Mouse (Mus musculus) 416B (cell line): ENCODE data around the gene Aktip.

Source experiments
- DNase-seq: peaks from one replicate; pipeline ENCODE4 v3.0.0; 2011; ENCODE audit warnings: low read depth

Gene Aktip

GRCm38 (mm10) chr8:91126786-91127185, 73.0 kb downstream of the Aktip start:
- no peak for DNase-seq

- DNase-seq: no peak
These were observed 75.5 kb downstream of the Aktip start for GRCm38 (mm10) chr8:91124315-91124714.

- DNase-seq: peak; percentile 49
These were observed 81.6 kb downstream of the Aktip start for GRCm38 (mm10) chr8:91118131-91118530.

GRCm38 (mm10) chr8:91117537-91117936, 82.2 kb downstream of the Aktip start:
- peak; percentile 30 for DNase-seq

GRCm38 (mm10) chr8:91114910-91115309, 84.9 kb downstream of the Aktip start:
- no peak for DNase-seq

- no peak for DNase-seq
These were observed 85.3 kb downstream of the Aktip start for GRCm38 (mm10) chr8:91114428-91114827.

GRCm38 (mm10) chr8:91111868-91112477, 87.8 kb downstream of the Aktip start:
- DNase-seq: no peak

- DNase-seq: no peak
These were observed 93.5 kb downstream of the Aktip start for GRCm38 (mm10) chr8:91106271-91106670.

- DNase-seq: no peak
These were observed 101.7 kb downstream of the Aktip start for GRCm38 (mm10) chr8:91098106-91098505.

- no peak for DNase-seq
These were observed 105.6 kb downstream of the Aktip start for GRCm38 (mm10) chr8:91094135-91094534.

GRCm38 (mm10) chr8:91089601-91090000, 110.2 kb downstream of the Aktip start:
- DNase-seq: no peak

- DNase-seq: no peak
These were observed 111.3 kb downstream of the Aktip start for GRCm38 (mm10) chr8:91088452-91088851.

GRCm38 (mm10) chr8:91082428-91082827, 117.3 kb downstream of the Aktip start:
- DNase-seq: peak; percentile 68

- peak; percentile 93 for DNase-seq
These were observed 117.9 kb downstream of the Aktip start for GRCm38 (mm10) chr8:91081911-91082310.

GRCm38 (mm10) chr8:91079678-91080077, 120.1 kb downstream of the Aktip start:
- peak; percentile 41 for DNase-seq

GRCm38 (mm10) chr8:91077077-91077867, 122.5 kb downstream of the Aktip start:
- peak; percentile 93 for DNase-seq

- DNase-seq: peak; percentile 94
These were observed 129.4 kb downstream of the Aktip start for GRCm38 (mm10) chr8:91070275-91070859.

GRCm38 (mm10) chr8:91069834-91070233, 129.9 kb downstream of the Aktip start, which contains the start of gene Rbl2:
Gene Rbl2, plus strand, starts transcription at chr8:91070057.
- peak; percentile 94 for DNase-seq

- DNase-seq: no peak
These were observed 130.4 kb downstream of the Aktip start for GRCm38 (mm10) chr8:91069407-91069806.

- DNase-seq: peak; percentile 84
These were observed 134.6 kb downstream of the Aktip start for GRCm38 (mm10) chr8:91065179-91065578.
